Mouse (Mus musculus) brain, embryonic 14.5 days (tissue): Measurements from ENCODE around the gene Teddm1a.

Source experiments
- CTCF ChIP-seq: fragments of 200-500 bp; IDR thresholded peaks from 2 replicates; pipeline ENCODE4 v1.5.1; 2012; ENCODE audit warnings: inconsistent platforms, mild to moderate bottlenecking, moderate library complexity, borderline replicate concordance; ENCODE audit not compliant: insufficient read depth, insufficient read length; ENCODE audit errors: extremely low read depth
- POLR2A ChIP-seq: fragments of 200-500 bp; IDR thresholded peaks from 2 replicates; pipeline ENCODE4 v1.6.1; 2012; ENCODE audit warnings: mild to moderate bottlenecking, inconsistent platforms, borderline replicate concordance; ENCODE audit not compliant: poor library complexity, insufficient read depth, insufficient read length, severe bottlenecking; ENCODE audit errors: extremely low read depth

- TF ChIP-seq CTCF (no peak), POLR2A (no peak)
Measured at GRCm38 (mm10) chr1:153918521-153919206, 27.1 kb downstream of the Teddm1a start.
